Mouse (Mus musculus) stomach, postnatal 0 days (tissue): ENCODE data around the gene Boc. TPM values are rescaled to one million over a fixed set of nuclear protein-coding genes. Genes with fewer than 3 reads are reported as not detected.
A peak's percentile ranks its signal among the peaks of the same experiment; 100 is the strongest.

ENCODE experiments used
- ATAC-seq: fragments of 200-750 bp; cut with Nextera tagmentation; 2 replicates; pipeline ENCODE4 v1.8.0; 2017; ENCODE audit not compliant: low FRiP score, low TSS enrichment
- DNase-seq: peaks from one replicate; pipeline ENCODE4 v3.0.0-alpha.2; 2016; ENCODE audit warnings: low spot score
- H3K27ac ChIP-seq: fragments of 300-500 bp; sonication (generic); replicated peaks from 2 replicates; pipeline ENCODE4 v1.5.1; 2014; ENCODE audit warnings: mild to moderate bottlenecking, control low read depth
- H3K27me3 ChIP-seq: fragments of 300-500 bp; sonication (generic); 2 replicates; pipeline ENCODE4 v1.6.1; 2014; ENCODE audit warnings: low read length; ENCODE audit not compliant: control insufficient read depth, insufficient read depth
- H3K36me3 ChIP-seq: fragments of 300-500 bp; sonication (generic); 2 replicates; pipeline ENCODE4 v1.6.1; 2014; ENCODE audit warnings: low read length, mixed read lengths; ENCODE audit not compliant: control insufficient read depth, insufficient read depth
- H3K4me1 ChIP-seq: fragments of 300-500 bp; sonication (generic); replicated peaks from 2 replicates; pipeline ENCODE4 v1.6.1; 2014; ENCODE audit warnings: antibody characterized with exemption; ENCODE audit not compliant: control insufficient read depth, insufficient read depth
- H3K4me2 ChIP-seq: fragments of 300-500 bp; sonication (generic); replicated peaks from 2 replicates; pipeline ENCODE4 v1.6.1; 2014; ENCODE audit warnings: low read depth, mild to moderate bottlenecking, control low read depth, moderate library complexity
- H3K4me3 ChIP-seq: fragments of 300-500 bp; sonication (generic); 2 replicates; pipeline ENCODE4 v1.5.1; 2014; ENCODE audit warnings: low read depth, low read length, control low read depth
- H3K9ac ChIP-seq: fragments of 300-500 bp; sonication (generic); 2 replicates; pipeline ENCODE4 v1.6.1; 2014; ENCODE audit warnings: mild to moderate bottlenecking, low read length, control low read depth, mixed read lengths
- H3K9me3 ChIP-seq: fragments of 300-500 bp; sonication (generic); 2 replicates; pipeline ENCODE4 v1.6.1; 2016; ENCODE audit warnings: low read length; ENCODE audit not compliant: control insufficient read depth
- CTCF ChIP-seq: IDR thresholded peaks from 2 replicates; pipeline ENCODE4 v1.5.1; 2016; ENCODE audit warnings: antibody characterized with exemption, low read depth, mild to moderate bottlenecking, moderate library complexity
- EP300 ChIP-seq: optimal IDR thresholded peaks from 2 replicates; pipeline ENCODE3; 2016; ENCODE audit warnings: antibody characterized with exemption
- WGBS: fragments of 180-500 bp; shearing (Covaris S2); extraction: QIAGEN DNeasy Blood & Tissue Kit; methylation state at CpG from one replicate; pipeline ENCODE4 v1.1.7; 2014; 5-methylcytosine and 5-hydroxymethylcytosine counted together
- polyA plus RNA-seq: library from polyadenylated mRNA; unstranded; fragments of >200 nt; fragmentation: Nextera tagmentation; extraction: Ambion mirVana; gene quantifications from 2 replicates; pipeline ENCODE4 v1.2.1, GENCODE M21; 2015

Boc gene
- polyA plus RNA-seq, 1 experiment from 2014 or later: 6.1 TPM

DNA sequence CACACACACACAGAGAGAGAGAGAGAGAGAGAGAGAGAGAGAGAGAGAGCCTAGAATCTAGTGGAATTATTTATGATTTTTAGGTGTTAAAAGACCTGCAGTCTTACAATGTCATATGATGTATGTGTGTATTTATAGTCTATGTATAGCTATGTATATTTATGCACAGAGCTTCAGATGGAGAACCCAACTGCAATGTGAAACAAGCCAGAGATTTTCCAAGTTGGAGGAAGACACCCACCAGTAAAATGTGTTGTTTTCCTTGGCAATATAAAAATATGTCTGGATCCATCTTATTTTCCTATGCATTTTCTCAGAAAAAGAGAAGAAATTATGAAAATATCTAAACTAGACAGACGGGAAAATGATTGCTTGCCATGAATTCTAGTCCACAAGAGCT lies 32.7 kb downstream of the Boc start:
- Histone ChIP-seq H3K9me3 (no peaks in the 10 kb centered on the region), H3K27me3 (no peaks in the 10 kb centered on the region), H3K36me3 (no peaks in the 10 kb centered on the region), H3K27ac (no peak overlapping the region), H3K4me3 (no peak overlapping the region), H3K4me1 (0 out of 2 replicates have a peak, but pooled peaks cover 2% of the 10 kb centered on the region), H3K4me2 (no peak overlapping the region), H3K9ac (no peak overlapping the region)
- DNase-seq (no peak), ATAC-seq (no peak)
- WGBS: 75% methylated on average over 1 of the region's 1 CpGs
- TF ChIP-seq CTCF (no peak), EP300 (no peak)

DNA sequence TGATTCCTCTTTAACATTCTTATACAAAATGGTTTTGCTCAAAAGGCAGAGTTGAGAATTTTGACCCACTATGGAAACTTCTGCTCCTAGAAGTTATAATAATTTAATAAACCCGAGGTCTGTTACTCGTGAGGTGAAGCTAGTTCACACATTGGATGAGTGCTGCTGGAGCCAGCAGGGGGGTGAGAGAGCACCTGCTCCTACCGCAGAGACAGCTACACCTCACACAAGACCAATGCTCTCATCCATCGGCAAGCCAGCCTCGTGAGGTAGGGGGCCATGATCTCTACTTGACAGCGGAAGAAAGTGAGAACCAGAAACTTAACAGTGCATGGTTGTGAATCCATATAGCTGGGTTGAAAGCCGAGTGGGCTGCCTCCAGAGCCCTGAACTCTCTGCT lies 35.1 kb downstream of the Boc start:
- Histone ChIP-seq H3K27ac (no peak overlapping the region), H3K4me3 (no peak overlapping the region), H3K9me3 (no peaks in the 10 kb centered on the region), H3K27me3 (no peaks in the 10 kb centered on the region), H3K4me2 (no peak overlapping the region), H3K4me1 (0 out of 2 replicates have a peak, but pooled peaks cover 2% of the 10 kb centered on the region), H3K9ac (no peak overlapping the region), H3K36me3 (peaks cover 9% of the 10 kb centered on the region; the same call in 1 of the 2 replicates)
- ATAC-seq (no peak), DNase-seq (no peak)
- TF ChIP-seq CTCF (no peak), EP300 (no peak)
- 76% methylated on average over 7 of the region's 7 CpGs for WGBS

DNA sequence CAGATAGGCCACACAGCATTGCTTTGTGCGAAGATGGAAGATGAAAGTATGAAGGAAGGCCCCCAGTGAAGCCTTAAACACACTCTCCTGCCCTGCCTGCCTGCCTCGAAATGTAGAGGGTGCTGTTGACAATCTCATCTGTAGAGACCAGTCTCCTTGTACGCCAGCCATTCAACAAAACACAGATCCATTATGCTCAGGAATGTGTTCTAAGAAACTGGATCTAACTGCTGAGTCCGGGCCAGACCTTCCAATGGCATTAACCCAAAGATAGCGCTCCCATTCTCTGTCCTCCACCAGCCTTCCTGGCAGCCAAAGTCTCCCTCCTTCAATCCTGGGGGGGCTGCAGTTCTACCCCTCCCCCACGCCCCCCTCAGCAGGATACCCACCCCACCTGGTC lies 42.2 kb downstream of the Boc start:
- no peak for ATAC-seq
- peaks cover 11% of the 10 kb centered on the region; the same call in 1 of the 2 replicates for H3K36me3 ChIP-seq
- 58% methylated on average over 6 of the region's 6 CpGs for WGBS

DNA sequence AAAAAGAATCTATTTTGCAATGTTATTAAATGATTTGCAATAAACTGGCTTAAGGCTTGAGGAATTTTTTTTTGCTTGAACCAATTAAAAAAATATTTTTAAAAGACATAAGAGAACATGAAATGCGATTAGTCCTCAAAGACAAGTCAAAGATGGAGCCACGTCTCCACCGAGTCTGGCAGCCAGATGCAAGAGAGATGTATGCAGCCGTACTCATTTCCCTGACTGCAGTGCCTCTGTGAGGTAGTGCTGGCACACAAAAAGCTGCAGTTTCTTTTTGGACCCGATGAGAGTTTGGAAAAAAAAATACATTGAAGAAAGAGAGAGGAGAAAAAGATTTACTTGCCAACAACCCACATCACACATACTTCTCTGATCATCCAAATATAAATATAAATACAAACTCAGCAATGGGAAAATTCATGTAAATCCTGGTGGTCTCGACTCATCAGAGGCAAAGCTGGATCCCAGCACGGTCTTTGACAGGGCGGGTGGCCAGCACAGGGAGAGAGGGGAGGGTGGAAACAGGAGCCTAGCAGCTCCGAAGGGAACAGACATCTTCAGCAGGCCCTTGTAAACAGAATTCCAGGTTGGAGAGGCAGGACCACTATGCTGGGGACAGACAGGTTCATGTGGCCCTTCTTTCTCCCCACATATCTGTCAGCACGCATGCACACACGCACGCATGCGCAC lies 48.0 kb downstream of the Boc start:
- ATAC-seq: no peak
- Histone ChIP-seq H3K9me3 (no peaks in the 10 kb centered on the region), H3K27ac (no peak overlapping the region), H3K36me3 (no peaks in the 10 kb centered on the region), H3K4me3 (no peak overlapping the region), H3K9ac (no peak overlapping the region), H3K27me3 (no peaks in the 10 kb centered on the region), H3K4me2 (no peak overlapping the region), H3K4me1 (no peaks in the 10 kb centered on the region)
- 66% methylated on average over 13 of the region's 13 CpGs for WGBS
- no peak for DNase-seq
- TF ChIP-seq CTCF (no peak), EP300 (no peak)

More for the DNA sequence above, 42.2 kb downstream of the Boc start:
- no peaks in the 10 kb centered on the region for H3K4me1 ChIP-seq
- H3K27ac ChIP-seq: no peak overlapping the region; the same call in 1 of the 2 replicates
- no peaks in the 10 kb centered on the region for H3K9me3 ChIP-seq
- no peaks in the 10 kb centered on the region for H3K27me3 ChIP-seq
- TF ChIP-seq CTCF (peak; percentile 38), EP300 (no peak)
- no peak for DNase-seq
- no peak overlapping the region for H3K4me3 ChIP-seq
- no peak overlapping the region for H3K4me2 ChIP-seq
- no peak overlapping the region for H3K9ac ChIP-seq

DNA sequence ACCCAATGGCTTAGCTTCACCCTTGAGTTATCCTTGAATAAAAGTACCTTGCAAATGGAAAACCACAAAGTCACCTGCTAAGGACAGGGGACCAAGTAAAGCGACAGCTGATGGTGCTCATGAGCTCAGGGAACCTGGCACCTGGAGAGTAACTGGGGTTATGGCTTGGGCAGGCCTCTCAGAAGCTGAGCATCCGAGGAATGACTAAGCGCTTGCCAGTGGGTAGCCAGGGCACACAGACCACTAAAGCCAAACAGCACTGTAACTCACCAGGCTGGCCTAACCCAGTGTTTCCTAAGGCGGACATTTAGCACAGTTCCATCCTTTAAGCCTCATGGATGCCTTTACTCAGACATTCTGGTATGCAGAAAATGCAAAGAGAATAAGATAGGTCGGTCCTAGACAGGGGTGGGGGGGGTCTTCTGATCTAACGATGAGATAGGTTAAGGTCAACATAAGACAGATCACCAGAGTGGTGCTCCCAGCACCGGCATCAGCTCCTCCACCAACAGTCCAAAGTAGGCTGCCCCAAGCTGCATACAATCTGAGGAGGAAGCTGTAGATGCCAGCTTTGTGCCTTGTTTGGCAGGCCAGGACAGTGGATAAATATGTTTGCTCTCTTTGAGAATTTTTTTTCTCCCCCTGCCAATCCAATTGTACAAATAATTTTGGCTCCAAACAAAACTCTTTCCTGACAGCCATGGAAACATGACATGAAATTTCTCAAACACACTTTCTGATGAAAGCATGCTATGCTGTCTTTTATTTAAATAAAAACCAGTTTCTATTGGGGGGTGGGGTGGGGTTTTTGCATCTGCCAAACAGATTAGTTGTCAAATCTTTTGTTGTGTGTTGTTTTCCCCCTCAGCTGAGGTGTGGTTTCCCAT lies 49.0 kb downstream of the Boc start:
- no peak for DNase-seq
- no peak overlapping the region for H3K9ac ChIP-seq
- ATAC-seq: no peak
- H3K36me3 ChIP-seq: no peaks in the 10 kb centered on the region
- no peaks in the 10 kb centered on the region for H3K9me3 ChIP-seq
- 60% methylated on average over 7 of the region's 7 CpGs for WGBS
- H3K4me2 ChIP-seq: no peak overlapping the region
- no peak overlapping the region for H3K4me3 ChIP-seq
- no peaks in the 10 kb centered on the region for H3K27me3 ChIP-seq
- no peak overlapping the region for H3K27ac ChIP-seq
- TF ChIP-seq CTCF (no peak), EP300 (no peak)
- H3K4me1 ChIP-seq: no peaks in the 10 kb centered on the region

DNA sequence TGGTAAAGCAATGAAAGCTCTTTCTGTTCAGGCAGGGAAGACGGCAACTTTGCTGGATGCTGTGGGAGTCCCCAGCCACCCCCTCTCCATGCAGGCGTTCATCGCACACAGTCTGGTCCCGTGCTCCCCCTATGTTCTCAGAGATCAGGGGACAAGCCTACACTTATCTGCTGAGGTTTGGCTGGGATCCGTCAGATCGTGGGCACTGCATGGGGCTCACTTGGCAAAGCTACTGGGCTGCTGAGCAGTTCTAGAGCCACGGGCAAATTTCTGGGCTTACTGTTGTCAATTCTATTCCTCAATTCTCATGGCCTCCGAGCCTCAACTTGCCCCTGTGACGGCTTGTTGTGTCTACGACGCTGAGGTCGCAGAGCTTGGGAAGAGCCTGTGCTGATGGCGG lies 49.9 kb downstream of the Boc start:
- H3K9me3 ChIP-seq: no peaks in the 10 kb centered on the region
- no peaks in the 10 kb centered on the region for H3K4me1 ChIP-seq
- 89% methylated on average over 13 of the region's 13 CpGs for WGBS
- no peak overlapping the region for H3K27ac ChIP-seq
- H3K27me3 ChIP-seq: no peaks in the 10 kb centered on the region
- no peak overlapping the region for H3K4me3 ChIP-seq
- DNase-seq (no peak), ATAC-seq (no peak)
- TF ChIP-seq CTCF (no peak), EP300 (no peak)
- no peak overlapping the region for H3K4me2 ChIP-seq
- H3K9ac ChIP-seq: no peak overlapping the region
- 0 out of 2 replicates have a peak, but pooled peaks cover 2% of the 10 kb centered on the region for H3K36me3 ChIP-seq
